Mouse (Mus musculus) ovary, postnatal 36 days (tissue): ENCODE data around the gene Nelfe.
"Not testable (repeated sequence)": the region's sequence is repeated elsewhere in the genome, so short reads cannot be mapped to it uniquely, and the experiment has no call there.

Experiments
- DNase-seq: peaks from one replicate; pipeline ENCODE4 v3.0.0; 2022; ENCODE audit warnings: low spot score, mixed read lengths

Gene Nelfe

DNA sequence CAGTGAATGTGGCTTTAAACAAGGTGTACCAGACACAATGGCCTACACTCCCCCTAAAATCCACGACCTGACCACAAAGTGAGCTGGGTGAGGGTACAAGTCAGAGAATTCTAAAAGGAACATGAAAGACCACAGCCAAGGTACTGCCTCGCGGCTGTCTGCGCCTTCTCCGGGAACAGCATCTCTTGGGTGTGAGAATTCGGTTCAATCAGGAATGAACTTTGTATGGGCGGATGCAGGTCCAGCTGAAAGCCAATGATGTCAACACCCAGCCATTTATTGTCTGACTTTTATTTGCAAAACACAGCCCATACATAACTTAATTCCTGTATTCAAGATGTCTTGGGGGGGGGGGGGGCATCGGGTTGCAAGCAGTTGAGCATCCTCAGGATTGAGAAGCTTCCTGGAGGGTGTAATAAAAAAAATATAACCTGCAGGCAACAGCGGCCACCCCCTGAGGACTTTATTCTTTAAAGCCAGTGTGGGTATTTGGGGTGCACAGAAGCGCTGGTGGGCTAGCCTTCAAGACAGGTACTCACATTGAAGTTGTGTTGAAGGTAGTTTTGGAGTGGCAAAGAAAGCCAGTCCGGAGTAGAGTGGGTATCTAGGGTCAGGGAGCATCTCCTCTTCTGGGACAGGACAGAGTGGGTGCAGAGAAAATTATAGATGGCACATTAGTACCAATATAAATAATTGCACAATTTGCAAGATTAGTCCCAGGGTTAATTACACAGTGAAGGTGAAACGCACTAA lies 43.1 kb downstream of the Nelfe start:
- DNase-seq, result no peak

DNA sequence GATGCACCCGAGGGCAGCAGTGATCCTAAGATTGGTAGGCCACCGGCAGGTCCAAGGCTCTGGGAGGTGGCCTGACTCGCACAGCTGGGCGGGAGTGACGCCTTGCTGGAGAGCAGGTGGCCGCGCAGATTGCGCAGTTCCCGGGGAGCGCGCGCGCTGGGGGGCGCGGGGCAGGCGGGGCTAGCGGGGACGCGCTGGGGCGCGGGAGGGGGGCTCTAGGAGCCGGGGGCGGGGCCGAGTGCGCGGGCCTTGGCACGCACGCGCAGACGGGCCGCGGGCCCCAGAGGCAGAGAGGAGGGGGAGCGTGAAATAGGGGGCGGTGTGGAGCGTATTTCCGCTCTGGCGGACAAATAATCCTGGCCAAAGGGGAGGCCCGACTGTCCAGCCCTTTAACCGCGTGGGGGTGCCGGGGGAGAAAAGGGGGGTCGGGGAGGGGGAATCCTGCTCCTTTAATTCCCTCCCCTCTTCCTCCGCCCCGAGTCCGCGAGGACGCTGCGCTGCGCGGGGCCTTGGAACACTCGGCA lies 43.9 kb downstream of the Nelfe start:
- DNase-seq, result peak; percentile 97

DNA sequence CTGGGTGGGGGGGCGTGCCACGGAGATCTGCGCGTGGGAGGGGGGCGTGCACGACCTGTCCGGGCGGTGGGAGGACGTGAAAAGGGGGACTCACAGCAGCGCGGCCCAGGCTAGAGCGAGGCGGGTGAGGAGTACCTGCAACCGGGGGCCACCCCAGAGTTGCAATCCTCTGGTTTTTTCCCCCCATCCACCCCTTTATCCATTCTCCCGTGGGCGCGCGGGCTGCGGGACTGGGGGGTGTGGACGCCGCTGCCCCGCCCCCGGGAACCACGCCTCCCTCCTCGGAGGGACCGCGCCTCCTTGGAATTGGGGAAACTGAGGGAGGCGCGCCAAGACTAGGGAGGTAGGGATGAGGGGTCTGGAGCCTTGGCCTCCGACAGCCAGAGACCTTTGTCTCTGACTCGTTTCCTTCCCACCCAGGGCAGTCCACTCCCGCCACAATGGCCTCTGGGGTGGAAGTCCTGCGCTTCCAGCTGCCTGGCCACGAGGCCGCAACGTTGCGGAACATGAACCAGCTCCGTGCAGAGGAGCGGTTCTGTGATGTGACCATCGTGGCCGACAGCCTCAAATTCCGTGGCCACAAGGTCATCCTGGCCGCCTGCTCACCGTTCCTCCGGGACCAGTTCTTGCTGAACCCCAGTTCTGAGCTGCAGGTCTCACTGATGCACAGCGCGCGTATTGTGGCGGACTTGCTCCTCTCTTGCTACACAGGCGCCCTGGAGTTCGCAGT lies 44.8 kb downstream of the Nelfe start:
- peak; percentile 76 for DNase-seq

DNA sequence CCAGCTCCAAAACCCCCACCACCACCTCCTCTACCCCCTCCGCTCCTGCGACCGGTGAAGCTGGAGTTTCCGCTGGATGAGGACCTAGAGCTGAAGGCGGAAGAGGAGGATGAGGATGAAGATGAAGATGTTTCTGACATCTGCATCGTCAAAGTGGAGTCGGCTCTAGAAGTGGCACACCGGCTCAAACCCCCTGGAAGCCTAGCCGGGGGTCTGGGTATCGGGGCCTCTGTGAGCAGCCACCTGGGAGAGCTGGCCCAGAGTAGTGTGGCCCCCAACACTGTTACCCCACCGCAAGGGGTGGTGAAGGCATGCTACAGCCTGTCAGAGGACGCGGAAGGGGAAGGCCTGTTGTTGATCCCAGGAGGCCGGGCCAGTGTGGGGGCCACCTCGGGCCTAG lies 45.5 kb downstream of the Nelfe start:
- no peak for DNase-seq

DNA sequence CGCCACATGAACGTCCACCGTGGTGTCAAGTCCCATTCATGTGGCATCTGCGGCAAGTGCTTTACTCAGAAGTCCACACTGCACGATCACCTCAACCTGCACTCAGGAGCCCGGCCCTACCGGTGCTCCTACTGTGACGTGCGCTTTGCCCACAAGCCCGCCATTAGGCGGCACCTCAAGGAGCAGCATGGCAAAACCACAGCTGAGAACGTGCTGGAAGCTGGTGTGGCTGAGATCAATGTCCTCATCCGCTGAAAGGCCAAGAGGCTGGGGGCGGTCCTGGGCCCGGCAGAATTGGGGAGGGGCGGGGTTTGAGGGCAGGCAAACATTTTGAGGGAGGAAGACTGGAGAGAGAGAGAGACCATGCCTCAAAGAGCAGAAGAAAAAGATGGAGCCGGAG lies 46.2 kb downstream of the Nelfe start:
- DNase-seq, result no peak

DNA sequence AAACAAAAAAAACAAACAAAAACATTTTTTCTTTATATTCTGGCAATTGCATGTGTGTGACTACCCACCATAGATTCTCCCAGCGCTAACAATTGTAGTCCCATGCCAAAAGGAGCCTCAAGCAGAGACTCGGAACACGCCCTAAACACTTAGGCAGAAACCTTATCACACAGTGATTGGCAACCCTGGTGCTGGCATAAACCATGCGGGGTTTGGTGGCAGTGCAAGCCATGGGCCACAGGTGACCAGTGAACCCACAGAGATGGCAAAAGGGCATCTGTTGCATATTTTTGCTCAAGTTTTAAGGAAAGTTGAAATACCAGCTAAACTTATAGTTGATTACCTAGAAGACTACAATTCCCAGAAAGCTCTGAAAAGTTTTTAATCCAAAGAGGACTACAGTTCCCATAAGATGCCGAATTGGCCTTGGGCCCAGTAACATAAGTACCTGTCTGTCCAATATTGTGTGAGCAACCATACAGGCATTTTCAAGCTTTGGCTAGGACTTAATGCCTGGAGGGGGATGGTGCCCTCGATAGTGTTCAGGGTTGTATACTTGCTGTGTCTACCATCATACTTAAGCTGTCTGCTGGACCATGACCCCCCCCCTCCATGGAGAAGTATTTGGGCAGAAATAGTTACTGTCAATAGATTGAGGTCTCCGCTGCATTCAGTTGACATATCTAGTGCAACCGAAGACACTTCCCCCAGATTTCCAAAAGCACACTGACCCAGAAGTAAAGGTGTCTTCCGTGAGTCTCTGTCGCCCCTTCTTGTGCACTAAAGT lies 47.4 kb downstream of the Nelfe start:
- DNase-seq, result no peak

DNA sequence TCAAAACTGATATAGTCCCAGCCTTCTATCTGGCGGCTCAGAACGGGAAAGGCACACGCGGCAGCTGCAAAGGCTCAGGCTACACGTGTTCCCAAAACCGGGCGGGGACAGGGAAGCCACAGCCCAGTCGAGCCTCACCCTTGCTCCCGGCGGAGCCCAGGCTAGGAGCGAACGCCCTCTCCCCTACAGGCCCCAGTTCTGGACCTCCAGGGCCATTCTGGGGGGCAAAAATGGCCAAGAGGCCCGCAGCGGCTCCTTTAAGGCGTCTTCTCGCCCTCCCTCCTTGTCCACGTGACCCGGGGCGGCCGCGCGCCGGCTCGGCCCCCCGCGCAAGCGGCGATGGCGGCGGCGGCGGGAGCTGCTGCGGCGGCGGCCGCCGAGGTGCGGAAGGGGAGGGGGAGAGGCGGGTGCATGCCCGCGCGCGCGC lies 48.0 kb downstream of the Nelfe start, which contains the start of the genes C2 and Ehmt2:
Gene C2, minus strand, starts transcription at position 106 of the 427 bp plus-strand sequence.
Gene Ehmt2, plus strand, starts transcription at position 310 of the 427 bp plus-strand sequence.
- DNase-seq, result peak; percentile 86

DNA sequence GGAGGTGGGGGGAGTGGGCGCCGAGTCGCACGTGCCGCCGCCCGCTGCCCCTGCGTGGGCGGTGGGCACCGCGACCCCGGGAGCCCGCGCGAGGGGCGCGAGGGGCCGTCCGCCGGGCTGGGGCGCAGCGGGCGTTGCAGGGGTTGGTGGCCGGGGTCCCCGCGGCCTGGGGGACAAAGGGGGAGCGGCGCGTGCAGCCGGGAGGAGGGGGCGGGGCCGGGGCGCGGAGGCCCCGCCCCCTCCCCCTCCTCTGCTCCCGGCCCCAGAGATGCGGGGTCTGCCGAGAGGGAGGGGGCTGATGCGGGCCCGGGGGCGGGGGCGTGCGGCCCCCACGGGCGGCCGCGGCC lies 48.5 kb downstream of the Nelfe start:
- no peak for DNase-seq

DNA sequence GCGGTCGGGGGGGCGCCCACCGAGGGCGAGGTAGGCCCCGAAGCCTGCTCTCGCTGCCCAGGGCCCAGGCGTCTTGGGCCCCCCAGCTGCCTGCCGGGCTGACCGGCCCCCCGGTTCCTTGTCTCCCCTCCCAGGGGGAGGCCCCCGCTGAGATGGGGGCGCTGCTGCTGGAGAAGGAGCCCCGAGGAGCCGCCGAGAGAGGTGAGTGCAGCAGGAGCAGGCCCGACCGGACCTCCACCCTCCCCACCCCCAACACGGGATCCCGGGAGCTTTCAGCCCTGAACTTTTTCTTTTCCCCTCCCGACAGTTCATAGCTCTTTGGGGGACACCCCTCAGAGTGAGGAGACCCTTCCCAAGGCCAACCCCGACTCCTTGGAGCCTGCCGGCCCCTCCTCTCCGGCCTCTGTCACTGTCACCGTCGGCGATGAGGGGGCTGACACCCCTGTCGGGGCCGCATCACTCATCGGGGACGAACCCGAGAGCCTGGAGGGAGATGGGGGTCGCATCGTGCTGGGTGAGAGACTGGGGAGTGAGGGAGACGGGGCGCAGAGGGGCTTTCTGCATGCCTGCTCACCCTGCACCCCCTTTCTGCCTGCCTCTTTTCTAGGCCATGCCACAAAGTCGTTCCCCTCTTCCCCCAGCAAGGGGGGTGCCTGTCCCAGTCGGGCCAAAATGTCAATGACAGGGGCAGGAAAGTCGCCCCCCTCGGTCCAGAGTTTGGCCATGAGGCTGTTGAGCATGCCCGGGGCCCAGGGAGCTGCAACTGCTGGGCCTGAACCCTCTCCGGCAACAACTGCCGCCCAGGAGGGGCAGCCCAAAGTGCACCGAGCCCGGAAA lies 49.1 kb downstream of the Nelfe start:
- peak; percentile 56 for DNase-seq

DNA sequence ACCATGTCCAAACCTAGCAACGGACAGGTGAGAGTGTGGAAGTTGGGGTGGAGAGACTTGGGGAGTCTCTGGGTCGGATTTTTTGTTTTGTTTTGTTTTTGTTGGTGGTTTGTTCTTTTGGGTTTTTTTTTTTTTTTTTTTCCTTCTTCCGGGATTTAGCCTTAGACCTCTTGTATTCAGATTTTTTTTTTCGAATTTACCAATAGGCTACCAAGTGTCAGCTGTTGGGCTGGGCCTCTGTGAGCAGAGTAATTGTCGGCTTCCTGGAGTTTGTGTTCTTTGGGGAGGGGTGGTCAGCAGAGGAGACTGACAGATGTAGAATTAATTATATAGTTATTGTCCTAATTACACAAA lies 49.7 kb downstream of the Nelfe start:
- no peak for DNase-seq

DNA sequence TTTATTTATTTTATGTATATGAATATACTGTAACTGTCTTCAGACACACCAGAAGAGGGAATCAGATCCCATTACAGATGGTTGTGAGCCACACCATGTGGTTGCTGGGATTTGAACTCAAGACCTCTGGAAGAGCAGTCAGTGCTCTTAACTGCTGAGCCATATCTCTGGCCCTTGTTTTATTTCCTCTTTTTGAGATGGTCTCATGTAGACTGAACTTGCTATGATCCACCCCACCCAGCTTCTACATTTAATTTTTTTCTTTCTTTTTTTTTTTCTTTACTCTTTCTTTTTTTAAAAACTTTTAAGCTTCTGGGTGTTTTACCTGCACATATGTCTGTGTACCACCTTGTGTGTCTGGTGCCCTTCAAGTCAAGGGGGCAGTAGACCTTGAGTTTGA lies 50.6 kb downstream of the Nelfe start:
- DNase-seq, result not testable (repeated sequence)

DNA sequence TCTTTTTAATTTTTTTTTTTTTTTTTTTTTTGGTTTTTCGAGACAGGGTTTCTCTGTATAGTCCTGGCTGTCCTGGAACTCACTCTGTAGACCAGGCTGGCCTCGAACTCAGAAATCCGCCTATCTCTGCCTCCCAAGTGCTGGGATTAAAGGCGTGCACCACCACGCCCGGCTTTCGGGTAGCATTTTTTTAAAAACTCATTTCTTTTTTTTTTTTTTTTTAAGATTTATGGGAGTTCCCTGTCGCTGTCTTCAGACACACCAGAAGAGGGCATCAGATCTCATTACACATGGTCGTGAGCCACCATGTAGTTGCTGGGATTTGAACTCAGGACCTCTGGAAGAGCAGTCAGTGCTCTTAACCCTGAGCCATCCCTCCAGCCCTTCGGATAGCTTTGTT lies 51.8 kb downstream of the Nelfe start:
- DNase-seq, result not testable (repeated sequence)

DNA sequence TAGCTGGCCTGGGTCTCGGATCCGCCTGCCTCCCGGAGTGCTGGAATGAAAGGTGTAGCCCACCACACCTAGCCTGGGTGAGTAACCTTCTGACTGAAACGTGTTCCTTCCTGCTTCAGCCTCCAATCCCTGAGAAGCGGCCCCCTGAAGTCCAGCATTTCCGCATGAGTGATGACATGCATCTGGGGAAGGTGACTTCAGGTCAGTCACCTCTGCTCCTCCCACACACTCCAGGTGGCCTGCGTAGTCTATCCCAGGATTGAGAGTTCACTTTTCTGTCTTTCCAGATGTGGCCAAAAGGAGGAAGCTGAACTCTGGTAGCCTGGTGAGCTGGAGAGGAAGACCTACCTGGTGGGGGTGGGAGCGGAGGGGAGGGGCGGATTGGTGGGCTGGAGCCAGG lies 52.7 kb downstream of the Nelfe start:
- no peak for DNase-seq
